Mouse (Mus musculus) liver, embryonic 14.5 days (tissue): ENCODE results near the gene Vps52. TPM values are rescaled to one million over a fixed set of nuclear protein-coding genes. Genes with fewer than 3 reads are reported as not detected.

Experiments used
- ATAC-seq: fragments of 200-750 bp; cut with Nextera tagmentation; 2 replicates; pipeline ENCODE4 v1.8.0; 2017; ENCODE audit warnings: moderate number of reproducible peaks, mild to moderate bottlenecking, moderate library complexity; ENCODE audit not compliant: insufficient read depth
- DNase-seq, 3 experiments: peaks; one replicate each; pipeline ENCODE4 v3.0.0-alpha.2; 2012 to 2013; ENCODE audit warnings: low read depth in 3 of 3, low spot score in 3 of 3
- H3K27ac ChIP-seq: fragments of 300-500 bp; sonication (generic); 2 replicates; pipeline ENCODE4 v1.5.1; 2014; ENCODE audit warnings: moderate library complexity, mild to moderate bottlenecking, control low read depth, inconsistent platforms
- H3K27me3 ChIP-seq: fragments of 300-500 bp; sonication (generic); 2 replicates; pipeline ENCODE4 v1.6.1; 2014; ENCODE audit warnings: mild to moderate bottlenecking, low read length, moderate library complexity; ENCODE audit not compliant: control insufficient read depth, insufficient read depth
- H3K36me3 ChIP-seq: fragments of 300-500 bp; sonication (generic); replicated peaks from 2 replicates; pipeline ENCODE4 v1.6.1; 2014; ENCODE audit warnings: low read depth; ENCODE audit not compliant: control insufficient read depth, insufficient read depth
- H3K4me1 ChIP-seq, 2 experiments: fragments of 200-500 bp in 1 of 2; fragments of 300-500 bp in 1 of 2; sonication (generic) in 1 of 2; replicated peaks; 2 replicates each; pipeline ENCODE4 v1.6.1; 2012 to 2014; ENCODE audit warnings: antibody characterized with exemption in 1 of 2, inconsistent platforms in 1 of 2, low read length in 1 of 2; ENCODE audit not compliant: control insufficient read depth in 2 of 2, insufficient read depth in 2 of 2
- H3K4me2 ChIP-seq: fragments of 300-500 bp; sonication (generic); 2 replicates; pipeline ENCODE4 v1.6.1; 2014; ENCODE audit warnings: low read depth, mild to moderate bottlenecking, control low read depth, moderate library complexity
- H3K4me3 ChIP-seq, 2 experiments: fragments of 200-500 bp in 1 of 2; fragments of 300-500 bp in 1 of 2; sonication (generic) in 1 of 2; 2 replicates each; pipeline ENCODE4 v1.5.1; 2012 to 2014; ENCODE audit warnings: low read depth in 2 of 2, low read length in 2 of 2, mild to moderate bottlenecking in 2 of 2, control low read depth in 1 of 2, inconsistent platforms in 1 of 2, moderate library complexity in 1 of 2; ENCODE audit not compliant: insufficient read depth in 1 of 2
- H3K9ac ChIP-seq: fragments of 300-500 bp; sonication (generic); replicated peaks from 2 replicates; pipeline ENCODE4 v1.6.1; 2014; ENCODE audit warnings: mild to moderate bottlenecking, control low read depth, moderate library complexity
- H3K9me3 ChIP-seq: fragments of 300-500 bp; sonication (generic); 2 replicates; pipeline ENCODE4 v1.6.1; 2016; ENCODE audit warnings: low read length, mixed read lengths; ENCODE audit not compliant: control insufficient read depth
- CTCF ChIP-seq: IDR thresholded peaks from 2 replicates; pipeline ENCODE4 v1.5.1; 2016; ENCODE audit warnings: antibody characterized with exemption, low read depth, control low read depth
- EP300 ChIP-seq: IDR thresholded peaks from 2 replicates; pipeline ENCODE4 v1.6.1; 2016; ENCODE audit warnings: antibody characterized with exemption, low read depth
- WGBS: fragments of 180-500 bp; shearing (Covaris S2); extraction: QIAGEN DNeasy Blood & Tissue Kit; methylation state at CpG from one replicate; pipeline ENCODE4 v1.1.7; 2014; ENCODE audit not compliant: insufficient replicate concordance; 5-methylcytosine and 5-hydroxymethylcytosine counted together
- polyA plus RNA-seq, 2 experiments: library from polyadenylated mRNA; depleted of rRNA in 1 of 2; stranded (reverse) in 1 of 2; unstranded in 1 of 2; fragments of >200 nt; fragmentation: Nextera tagmentation in 1 of 2; extraction: Ambion mirVana in 1 of 2; gene quantifications; 2 replicates each; pipeline versions ENCODE4 v1.2.1 to v1.2.3; 2012 to 2014

Gene Vps52
- polyA plus RNA-seq, 2 experiments: 15.2 to 17.4 TPM

- Histone ChIP-seq H3K36me3 (peaks cover 27% of the 10 kb centered on the region), H3K9ac (peak overlapping the region; percentile 98), H3K9me3 (no peaks in the 10 kb centered on the region), H3K4me3 (peak overlapping the region; percentile 73 to 97), H3K27ac (no peak overlapping the region), H3K4me1 (peaks cover 11 to 18% of the 10 kb centered on the region in 2 experiments), H3K4me2 (peak overlapping the region; percentile 98), H3K27me3 (no peaks in the 10 kb centered on the region)
- no peak for DNase-seq
- TF ChIP-seq CTCF (peak; percentile 52), EP300 (no peak)
- WGBS: 42% methylated on average over 11 of the region's 11 CpGs
- no peak for ATAC-seq
Observed at GRCm38 (mm10) chr17:33910346-33911051, 45.1 kb upstream of the Vps52 start.

GRCm38 (mm10) chr17:33911052-33911812 lies 44.4 kb upstream of the Vps52 start:
- Histone ChIP-seq H3K4me1 (peaks cover 11 to 18% of the 10 kb centered on the region in 2 experiments), H3K9me3 (no peaks in the 10 kb centered on the region), H3K36me3 (peaks cover 27% of the 10 kb centered on the region), H3K4me3 (no peak overlapping the region), H3K27ac (no peak overlapping the region), H3K27me3 (no peaks in the 10 kb centered on the region), H3K4me2 (no peak overlapping the region), H3K9ac (no peak overlapping the region)
- ATAC-seq (no peak), DNase-seq (no peak)
- 88% methylated on average over 31 of the region's 31 CpGs for WGBS
- TF ChIP-seq EP300 (no peak), CTCF (no peak)

GRCm38 (mm10) chr17:33911813-33912414 lies 43.7 kb upstream of the Vps52 start:
- no peaks in the 10 kb centered on the region for H3K9me3 ChIP-seq
- H3K4me2 ChIP-seq: no peak overlapping the region
- H3K36me3 ChIP-seq: peaks cover 28% of the 10 kb centered on the region
- no peak for ATAC-seq
- peaks cover 11 to 18% of the 10 kb centered on the region in 2 experiments for H3K4me1 ChIP-seq
- no peak for DNase-seq
- TF ChIP-seq EP300 (no peak), CTCF (no peak)
- WGBS: 88% methylated on average over 28 of the region's 28 CpGs
- H3K9ac ChIP-seq: no peak overlapping the region
- H3K4me3 ChIP-seq: no peak overlapping the region
- no peak overlapping the region for H3K27ac ChIP-seq
- H3K27me3 ChIP-seq: no peaks in the 10 kb centered on the region

GRCm38 (mm10) chr17:33913264-33913663 lies 42.3 kb upstream of the Vps52 start:
- DNase-seq (no peak), ATAC-seq (no peak)
- Histone ChIP-seq H3K4me1 (peaks cover 8 to 11% of the 10 kb centered on the region in 2 experiments), H3K4me2 (no peak overlapping the region), H3K36me3 (peaks cover 34% of the 10 kb centered on the region), H3K9ac (no peak overlapping the region), H3K9me3 (peaks cover 5% of the 10 kb centered on the region), H3K4me3 (no peak overlapping the region), H3K27me3 (no peaks in the 10 kb centered on the region), H3K27ac (no peak overlapping the region)
- WGBS: 79% methylated on average over 10 of the region's 10 CpGs
- TF ChIP-seq EP300: no peak
- TF ChIP-seq CTCF: no peak

GRCm38 (mm10) chr17:33913905-33914304 lies 41.7 kb upstream of the Vps52 start:
- DNase-seq (no peak), ATAC-seq (no peak)
- Histone ChIP-seq H3K4me3 (no peak overlapping the region), H3K36me3 (peaks cover 34% of the 10 kb centered on the region), H3K4me2 (no peak overlapping the region), H3K9me3 (peaks cover 5% of the 10 kb centered on the region), H3K27ac (no peak overlapping the region), H3K9ac (no peak overlapping the region), H3K4me1 (peaks cover 13% of the 10 kb centered on the region in 2 experiments), H3K27me3 (no peaks in the 10 kb centered on the region)
- WGBS: 89% methylated on average over 8 of the region's 8 CpGs
- no peak for TF ChIP-seq EP300
- no peak for TF ChIP-seq CTCF
